Mouse (Mus musculus) midbrain, postnatal 0 days (tissue): ENCODE measurements at regions not wholly inside any gene's neighbourhood (a gene's known extent, or its start where the extent isn't known, plus 50 kb on each side); places are given as distances from the start of the nearest gene placed in this dataset.

Experiments used
- ATAC-seq: fragments of 200-750 bp; cut with Nextera tagmentation; 2 replicates; pipeline ENCODE4 v1.8.0; 2017; ENCODE audit warnings: moderate number of reproducible peaks, mild to moderate bottlenecking, moderate TSS enrichment, moderate library complexity; ENCODE audit not compliant: low FRiP score
- DNase-seq: peaks from one replicate; pipeline ENCODE4 v3.0.0-alpha.2; 2015; ENCODE audit warnings: low spot score
- H3K27ac ChIP-seq: fragments of 300-500 bp; sonication (generic); 2 replicates; pipeline ENCODE4 v1.5.1; 2014; ENCODE audit warnings: low read depth, mild to moderate bottlenecking, low read length, mixed read lengths
- H3K27me3 ChIP-seq: fragments of 300-500 bp; sonication (generic); 2 replicates; pipeline ENCODE4 v1.6.1; 2014; ENCODE audit warnings: low read length, control low read depth, mixed read lengths; ENCODE audit not compliant: insufficient read depth
- H3K36me3 ChIP-seq: fragments of 300-500 bp; sonication (generic); 2 replicates; pipeline ENCODE4 v1.6.1; 2014; ENCODE audit warnings: low read length, control low read depth, mixed read lengths; ENCODE audit not compliant: insufficient read depth
- H3K4me1 ChIP-seq: fragments of 300-500 bp; sonication (generic); 2 replicates; pipeline ENCODE4 v1.6.1; 2014; ENCODE audit warnings: mild to moderate bottlenecking, control low read depth, antibody characterized with exemption, low read length, mixed read lengths; ENCODE audit not compliant: insufficient read depth
- H3K4me2 ChIP-seq: fragments of 300-500 bp; sonication (generic); 2 replicates; pipeline ENCODE4 v1.6.1; 2014; ENCODE audit warnings: low read depth, mild to moderate bottlenecking, low read length, mixed read lengths; ENCODE audit not compliant: poor library complexity, severe bottlenecking
- H3K4me3 ChIP-seq: fragments of 300-500 bp; sonication (generic); 2 replicates; pipeline ENCODE4 v1.5.1; 2014; ENCODE audit warnings: low read depth, mild to moderate bottlenecking, low read length, moderate library complexity
- H3K9ac ChIP-seq: fragments of 300-500 bp; sonication (generic); replicated peaks from 2 replicates; pipeline ENCODE4 v1.6.1; 2014; ENCODE audit warnings: mild to moderate bottlenecking, low read length, moderate library complexity, mixed read lengths; ENCODE audit not compliant: poor library complexity, severe bottlenecking
- H3K9me3 ChIP-seq: fragments of 300-500 bp; sonication (generic); 2 replicates; pipeline ENCODE4 v1.6.1; 2016; ENCODE audit warnings: low read length, control low read depth
- CTCF ChIP-seq: IDR thresholded peaks from 2 replicates; pipeline ENCODE4 v1.5.1; 2016; ENCODE audit warnings: antibody characterized with exemption, mild to moderate bottlenecking
- WGBS: fragments of 180-500 bp; shearing (Covaris S2); extraction: QIAGEN DNeasy Blood & Tissue Kit; methylation state at CpG from one replicate; pipeline ENCODE4 v1.1.7; 2014; 5-methylcytosine and 5-hydroxymethylcytosine counted together

DNA sequence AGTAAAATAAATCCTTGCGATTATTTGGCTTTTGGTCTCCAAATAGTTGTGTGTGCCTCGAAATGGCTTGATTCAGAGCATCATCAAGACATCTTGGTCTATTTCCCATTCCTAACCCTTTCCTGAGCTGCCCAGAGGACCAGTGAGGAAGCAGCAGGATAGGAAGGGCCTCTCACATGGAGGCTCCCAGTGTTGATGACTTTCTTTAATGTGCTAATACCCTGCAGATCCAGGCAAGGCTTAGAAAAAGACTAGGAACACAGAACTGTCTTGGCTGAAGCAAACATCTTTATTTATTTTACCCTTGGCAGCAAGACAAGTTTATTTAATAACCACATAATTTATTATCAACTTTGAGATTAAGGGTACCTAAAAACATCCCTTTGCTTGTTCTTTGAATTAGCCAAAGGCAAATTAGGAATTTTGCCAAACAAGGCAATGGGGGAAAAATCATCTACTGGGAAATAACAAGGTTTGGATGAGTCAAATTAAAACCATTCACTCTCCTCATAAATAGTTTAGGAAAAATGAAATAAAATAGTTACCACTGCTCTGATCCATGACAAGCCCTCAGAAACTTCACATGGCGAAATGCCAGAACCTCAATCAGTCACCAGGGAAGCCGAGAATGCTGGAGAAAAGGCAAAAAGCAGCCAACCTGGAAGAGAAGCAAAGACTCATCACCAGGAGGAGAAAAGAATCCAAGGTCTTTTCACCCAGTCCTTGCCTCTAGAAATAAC lies 263.1 kb upstream of the 1700056E22Rik start:
- H3K4me3 ChIP-seq, result no peak overlapping the region
- TF ChIP-seq CTCF, result no peak
- H3K9me3 ChIP-seq, result no peaks in the 10 kb centered on the region
- H3K4me2 ChIP-seq, result no peak overlapping the region
- no peak overlapping the region for H3K27ac ChIP-seq
- H3K4me1 ChIP-seq, result no peaks in the 10 kb centered on the region
- H3K27me3 ChIP-seq, result no peaks in the 10 kb centered on the region
- 82% methylated on average over 4 of the region's 4 CpGs for WGBS
- DNase-seq (no peak), ATAC-seq (no peak)
- H3K36me3 ChIP-seq, result no peaks in the 10 kb centered on the region
- H3K9ac ChIP-seq, result no peak overlapping the region

DNA sequence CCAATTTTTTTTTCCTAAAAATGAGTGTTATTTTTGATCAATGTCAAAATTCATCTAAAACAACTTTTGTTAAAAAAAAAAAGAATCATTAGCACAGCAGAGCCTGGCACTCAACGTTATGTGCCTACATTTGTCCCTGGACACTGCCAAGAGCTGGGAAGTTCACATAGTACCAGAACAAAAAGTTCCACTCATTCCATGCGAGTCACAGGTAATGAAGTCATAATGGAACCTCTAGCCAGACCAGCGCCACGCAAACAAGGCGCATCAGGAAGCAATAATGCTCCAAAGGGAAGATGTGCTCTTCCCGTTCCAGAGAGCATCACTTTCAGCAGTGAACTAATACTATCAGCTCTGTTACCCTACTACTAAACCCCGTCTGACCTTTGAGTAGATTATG lies 257.0 kb upstream of the 1700056E22Rik start:
- Histone ChIP-seq H3K4me1 (no peaks in the 10 kb centered on the region), H3K9ac (no peak overlapping the region), H3K27ac (no peak overlapping the region), H3K4me2 (no peak overlapping the region), H3K9me3 (no peaks in the 10 kb centered on the region), H3K36me3 (no peaks in the 10 kb centered on the region), H3K4me3 (no peak overlapping the region), H3K27me3 (no peaks in the 10 kb centered on the region)
- TF ChIP-seq CTCF, result no peak
- no peak for DNase-seq
- 86% methylated on average over 7 of the region's 7 CpGs for WGBS
- ATAC-seq, result no peak

DNA sequence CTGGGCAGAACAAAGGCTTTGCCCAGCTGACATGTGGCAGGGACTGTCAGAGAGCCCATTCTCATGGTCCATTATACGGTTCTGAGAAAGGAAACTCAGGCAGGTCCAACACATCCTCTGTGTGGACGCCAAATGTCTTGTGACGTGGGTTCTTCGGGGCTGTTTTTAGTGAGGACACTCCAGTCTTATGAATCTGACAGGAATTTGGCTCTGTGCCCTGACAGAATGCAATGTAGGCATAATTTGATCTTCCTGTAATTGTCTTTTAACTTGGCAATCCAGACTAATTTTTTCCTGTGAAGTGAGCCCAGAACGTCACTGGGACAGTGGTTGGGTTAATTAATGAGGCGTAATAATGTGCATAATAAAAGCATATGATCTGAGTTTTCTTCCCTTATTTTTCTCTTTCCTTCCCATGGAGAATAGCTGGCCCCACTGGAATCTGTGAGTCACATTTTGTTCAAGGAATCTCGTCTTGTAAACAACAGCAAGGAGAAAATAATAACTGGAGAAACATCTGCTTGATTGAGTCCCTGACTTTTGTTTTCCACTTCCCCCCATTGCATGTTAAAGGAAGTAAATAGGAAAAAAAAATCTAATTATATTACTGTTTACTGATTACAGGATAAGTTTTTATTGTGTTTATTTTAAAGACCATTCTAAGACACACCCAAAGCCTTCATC lies 255.8 kb upstream of the 1700056E22Rik start:
- H3K27me3 ChIP-seq, result no peaks in the 10 kb centered on the region
- no peak overlapping the region for H3K27ac ChIP-seq
- no peak overlapping the region for H3K4me3 ChIP-seq
- DNase-seq (peak; percentile 47), ATAC-seq (no peak)
- H3K4me2 ChIP-seq, result no peak overlapping the region
- H3K9ac ChIP-seq, result no peak overlapping the region
- H3K9me3 ChIP-seq, result no peaks in the 10 kb centered on the region
- H3K36me3 ChIP-seq, result no peaks in the 10 kb centered on the region
- TF ChIP-seq CTCF, result no peak
- H3K4me1 ChIP-seq, result no peaks in the 10 kb centered on the region
- 58% methylated on average over 7 of the region's 7 CpGs for WGBS

DNA sequence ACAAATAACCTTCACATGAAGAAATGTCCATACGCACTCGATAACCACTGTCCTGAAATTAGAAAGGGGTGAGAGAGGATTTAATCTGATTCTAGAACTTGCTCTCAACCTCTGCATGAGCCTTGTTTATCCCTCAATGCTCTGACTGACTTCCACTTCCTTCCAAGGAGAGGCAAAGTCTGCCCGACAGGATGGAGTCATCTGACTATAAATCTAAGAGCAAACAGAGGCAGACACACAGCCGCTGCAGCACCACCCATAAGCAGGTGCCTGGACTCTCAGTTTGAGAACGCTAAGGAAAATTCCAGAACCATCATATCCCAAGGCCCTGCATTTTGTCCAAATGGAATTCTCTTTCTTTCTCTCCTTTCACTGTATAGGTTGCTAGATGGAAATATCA lies 247.7 kb upstream of the 1700056E22Rik start:
- Histone ChIP-seq H3K9me3 (no peaks in the 10 kb centered on the region), H3K36me3 (no peaks in the 10 kb centered on the region), H3K27ac (no peak overlapping the region), H3K27me3 (peaks cover 5% of the 10 kb centered on the region; the same call in 1 of the 2 replicates), H3K9ac (no peak overlapping the region), H3K4me2 (no peak overlapping the region), H3K4me3 (no peak overlapping the region), H3K4me1 (no peaks in the 10 kb centered on the region)
- ATAC-seq (no peak), DNase-seq (no peak)
- no peak for TF ChIP-seq CTCF
- WGBS, result 75% methylated on average over 5 of the region's 5 CpGs

DNA sequence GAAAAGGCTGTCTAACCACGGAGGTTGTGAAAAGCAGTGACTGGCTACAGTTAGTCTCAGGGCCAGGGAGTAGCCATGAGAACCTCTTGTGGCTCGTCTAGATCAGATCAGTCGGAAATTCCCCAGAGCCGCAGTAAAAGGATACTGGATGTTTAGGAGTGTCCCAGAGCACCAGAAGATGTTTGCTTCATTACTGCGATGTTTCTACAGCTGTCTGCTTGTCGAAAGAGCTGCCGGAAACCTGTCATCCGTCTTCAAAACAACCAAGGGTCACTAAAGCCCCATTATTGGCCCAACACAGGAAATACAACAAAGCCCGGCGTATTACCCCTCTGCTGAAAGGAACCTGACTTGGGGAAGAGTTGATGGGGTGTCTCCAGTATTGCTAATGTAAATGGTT lies 245.2 kb upstream of the 1700056E22Rik start:
- peaks cover 5% of the 10 kb centered on the region; the same call in 1 of the 2 replicates for H3K27me3 ChIP-seq
- H3K27ac ChIP-seq, result no peak overlapping the region
- H3K36me3 ChIP-seq, result no peaks in the 10 kb centered on the region
- TF ChIP-seq CTCF, result no peak
- H3K4me2 ChIP-seq, result no peak overlapping the region
- 78% methylated on average over 10 of the region's 10 CpGs for WGBS
- no peak overlapping the region for H3K4me3 ChIP-seq
- H3K9me3 ChIP-seq, result no peaks in the 10 kb centered on the region
- ATAC-seq (no peak), DNase-seq (no peak)
- no peak overlapping the region for H3K9ac ChIP-seq
- no peaks in the 10 kb centered on the region for H3K4me1 ChIP-seq

DNA sequence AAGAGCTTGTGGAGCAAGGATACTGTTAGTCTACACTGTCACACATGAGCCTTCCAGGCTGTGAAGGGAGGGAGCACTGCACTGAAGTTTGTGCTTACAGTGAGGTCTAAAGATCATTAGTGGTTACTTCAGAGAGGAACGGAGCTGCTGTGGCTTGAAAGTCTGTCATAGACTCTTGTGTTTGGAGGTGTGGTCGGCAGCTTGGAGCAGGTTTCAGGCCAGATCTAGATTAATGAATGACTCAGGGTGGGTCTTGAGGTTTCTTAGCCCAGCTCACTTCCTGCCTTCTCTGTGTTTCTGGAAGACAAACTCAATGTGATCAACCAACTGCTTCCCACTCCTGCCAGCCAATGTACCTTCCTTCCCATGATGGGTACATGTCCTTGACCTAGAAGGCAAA lies 242.9 kb upstream of the 1700056E22Rik start:
- no peaks in the 10 kb centered on the region for H3K4me1 ChIP-seq
- no peak overlapping the region for H3K9ac ChIP-seq
- no peak for TF ChIP-seq CTCF
- WGBS, result 84% methylated on average over 2 of the region's 2 CpGs
- H3K27me3 ChIP-seq, result peaks cover 5% of the 10 kb centered on the region; the same call in 1 of the 2 replicates
- H3K36me3 ChIP-seq, result no peaks in the 10 kb centered on the region
- no peak overlapping the region for H3K4me3 ChIP-seq
- no peaks in the 10 kb centered on the region for H3K9me3 ChIP-seq
- no peak overlapping the region for H3K27ac ChIP-seq
- no peak for DNase-seq
- no peak overlapping the region for H3K4me2 ChIP-seq
- ATAC-seq, result no peak
